Mouse (Mus musculus): ENCODE results near the gene Ptprk.

DNA sequence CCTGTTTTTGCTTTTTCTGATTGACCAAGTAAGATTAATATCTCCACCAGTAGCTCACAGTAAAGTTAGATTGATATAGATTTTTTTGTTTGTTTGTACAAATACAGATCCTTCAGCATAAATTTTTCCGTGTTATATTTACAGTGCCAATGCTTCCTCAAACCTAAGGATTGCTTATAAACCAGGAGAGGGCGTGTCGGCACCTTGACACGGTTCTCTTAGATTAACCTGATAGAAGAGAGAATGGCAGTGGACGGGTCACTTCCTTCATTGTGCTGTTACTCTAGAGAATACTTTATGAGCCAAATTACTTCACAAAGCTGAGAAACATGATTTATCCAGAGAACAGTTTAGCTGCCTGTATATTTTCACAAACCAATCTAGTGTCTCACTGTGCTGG lies 505.0 kb downstream of the Ptprk start:
- TF ChIP-seq EP300 (IDR thresholded peaks at IDR 0.05; ENCODE audit: insufficient read depth, low read depth, low read length) (no peak), CTCF (IDR thresholded peaks at IDR 0.05) (no peak)
